Mouse (Mus musculus): ENCODE measurements around the gene Spag5. TPM values are rescaled to one million over a fixed set of nuclear protein-coding genes. Genes with fewer than 3 reads are reported as not detected.

The Spag5 gene
- total and polyA plus RNA-seq, 2 experiments from 2014 or later = 9.1 to 26.7 TPM

DNA sequence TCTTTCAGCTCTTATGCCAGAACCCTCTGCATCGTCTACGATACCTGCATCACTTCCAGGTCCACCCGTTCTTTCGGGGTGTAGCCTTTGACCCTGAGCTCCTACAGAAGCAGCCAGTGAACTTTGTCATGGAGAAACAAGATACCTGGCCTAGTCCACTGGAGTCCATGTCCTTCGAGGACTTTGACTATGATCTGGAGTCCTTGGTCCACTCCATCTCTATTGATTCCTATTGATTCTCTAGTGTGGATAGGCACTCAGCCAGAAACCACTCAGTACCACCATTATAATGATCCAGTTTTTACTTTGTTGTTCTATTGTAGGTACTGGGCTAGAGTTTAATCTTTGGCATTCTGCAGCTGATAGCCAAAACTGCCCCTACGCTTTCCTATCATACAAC, 6.7 kb upstream of the Spag5 start:
- no peak overlapping the region for H3K9ac ChIP-seq (replicated peaks; ENCODE audit: low read length)
- H3K4me2 ChIP-seq (ENCODE audit: low read depth, low read length) = no peak overlapping the region
- H3K9me3 ChIP-seq (ENCODE audit: low read length) = no peaks in the 10 kb centered on the region
- no peak overlapping the region for H3K27ac ChIP-seq
- no peak for DNase-seq (ENCODE audit: low spot score)
- no peaks in the 10 kb centered on the region for H3K4me1 ChIP-seq (ENCODE audit: insufficient read depth, low read length)
- TF ChIP-seq CTCF (IDR thresholded peaks at IDR 0.05; ENCODE audit: low read depth) = no peak
- ATAC-seq = no peak
- no peaks in the 10 kb centered on the region for H3K27me3 ChIP-seq (ENCODE audit: insufficient read depth, low read length)
- H3K36me3 ChIP-seq (ENCODE audit: insufficient read depth, low read length) = peaks cover 15% of the 10 kb centered on the region; the same call in 1 of the 2 replicates
- no peak overlapping the region for H3K4me3 ChIP-seq (ENCODE audit: low read length)
- 97% methylated on average over 6 of the region's 6 CpGs for WGBS

DNA sequence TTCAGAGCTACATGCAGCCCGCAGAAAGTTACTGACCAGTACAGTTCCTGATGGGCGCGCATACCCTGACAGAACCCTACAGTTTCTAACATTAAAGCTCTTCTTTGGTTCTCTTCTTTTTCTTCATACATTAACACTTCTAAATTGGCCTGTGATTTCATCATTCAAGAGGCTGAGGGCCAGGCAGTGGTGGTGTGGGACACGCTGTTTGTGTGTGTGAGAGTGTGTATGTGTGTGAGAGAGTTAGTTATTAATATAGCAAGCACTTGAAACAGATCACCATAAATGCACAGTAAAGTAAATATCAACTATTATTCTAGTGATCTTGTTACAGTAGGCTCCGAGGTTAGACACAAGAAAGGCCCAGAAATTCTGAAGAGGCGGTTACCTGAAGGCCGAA, 412 bp upstream of the Spag5 start:
- H3K9me3 ChIP-seq (ENCODE audit: low read length) = no peaks in the 10 kb centered on the region
- H3K4me2 ChIP-seq (ENCODE audit: low read depth, low read length) = peak overlapping the region; percentile 100
- no peak for TF ChIP-seq CTCF (IDR thresholded peaks at IDR 0.05; ENCODE audit: low read depth)
- ATAC-seq (peak; percentile 8; the same call in 1 of the 2 replicates), DNase-seq (ENCODE audit: low spot score) (no peak)
- H3K27ac ChIP-seq = peak overlapping the region; percentile 38
- 0 out of 2 replicates have a peak, but pooled peaks cover 3% of the 10 kb centered on the region for H3K4me1 ChIP-seq (ENCODE audit: insufficient read depth, low read length)
- peak overlapping the region; percentile 65 for H3K4me3 ChIP-seq (ENCODE audit: low read length)
- no peaks in the 10 kb centered on the region for H3K27me3 ChIP-seq (ENCODE audit: insufficient read depth, low read length)
- H3K9ac ChIP-seq (replicated peaks; ENCODE audit: low read length) = peak overlapping the region; percentile 47; the same call in 1 of the 2 replicates
- 68% methylated on average over 7 of the region's 7 CpGs for WGBS
- H3K36me3 ChIP-seq (ENCODE audit: insufficient read depth, low read length) = no peaks in the 10 kb centered on the region

DNA sequence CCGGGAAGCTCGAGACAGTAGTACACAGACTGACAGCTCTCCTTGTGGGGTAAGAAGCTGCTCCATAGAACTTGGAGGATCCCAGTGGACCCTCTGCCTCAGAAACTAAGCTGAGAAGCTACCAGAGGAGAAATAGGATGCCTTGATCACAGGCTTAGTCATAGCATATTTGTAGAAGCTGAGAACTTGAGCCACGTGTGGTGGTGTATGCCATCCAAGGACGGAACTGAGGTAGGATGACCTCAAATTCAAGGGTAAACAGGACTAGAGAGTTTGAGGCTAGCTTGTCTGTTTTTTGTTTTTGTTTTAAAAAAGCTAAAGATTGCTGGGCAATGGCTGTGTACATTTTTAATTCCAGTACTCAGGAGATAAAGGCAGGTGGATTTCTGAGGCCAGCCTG, 3.9 kb downstream of the Spag5 start:
- ATAC-seq = no peak
- Histone ChIP-seq H3K9me3 (ENCODE audit: low read length) (no peaks in the 10 kb centered on the region), H3K4me1 (ENCODE audit: insufficient read depth, low read length) (0 out of 2 replicates have a peak, but pooled peaks cover 3% of the 10 kb centered on the region), H3K4me2 (ENCODE audit: low read depth, low read length) (no peak overlapping the region), H3K4me3 (ENCODE audit: low read length) (no peak overlapping the region), H3K9ac (replicated peaks; ENCODE audit: low read length) (no peak overlapping the region), H3K27ac (no peak overlapping the region), H3K36me3 (ENCODE audit: insufficient read depth, low read length) (no peaks in the 10 kb centered on the region), H3K27me3 (ENCODE audit: insufficient read depth, low read length) (no peaks in the 10 kb centered on the region)
- 92% methylated on average over 4 of the region's 4 CpGs for WGBS
- TF ChIP-seq CTCF (IDR thresholded peaks at IDR 0.05; ENCODE audit: low read depth) = no peak
- no peak for DNase-seq (ENCODE audit: low spot score)

DNA sequence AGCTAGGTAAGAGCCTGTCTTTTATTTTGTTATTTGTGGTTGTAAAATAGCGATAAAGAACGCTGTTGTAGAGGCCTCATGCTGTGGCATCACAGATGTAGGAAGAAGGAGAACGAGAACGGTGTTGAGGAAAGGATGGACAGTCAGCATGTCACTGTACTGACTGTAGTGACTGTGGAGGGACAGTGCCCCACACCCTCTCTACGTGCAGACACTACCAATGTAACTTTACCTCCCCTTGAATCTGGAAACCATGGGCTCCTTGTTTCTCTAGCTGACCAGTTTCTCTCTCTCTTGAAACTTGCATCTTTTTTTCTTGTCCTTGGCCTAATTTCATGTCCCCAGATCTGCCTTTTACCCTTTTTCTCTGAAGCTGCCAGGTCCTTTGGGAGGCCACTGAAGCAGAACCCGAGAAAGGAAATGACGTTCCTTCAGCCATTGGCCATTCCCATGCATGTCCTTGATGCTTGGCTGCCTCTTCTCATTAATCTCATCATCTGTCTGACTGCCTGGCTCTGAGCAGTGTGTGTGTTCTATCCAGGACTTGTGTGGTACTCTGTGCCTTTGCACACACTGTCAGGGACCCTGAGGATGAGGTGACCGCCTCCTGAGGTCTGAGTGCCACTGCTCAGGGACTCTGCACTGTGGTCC, 9.7 kb downstream of the Spag5 start:
- H3K4me2 ChIP-seq (ENCODE audit: low read depth, low read length) = no peak overlapping the region
- peak; percentile 56 for DNase-seq (ENCODE audit: low spot score)
- H3K27me3 ChIP-seq (ENCODE audit: insufficient read depth, low read length) = no peaks in the 10 kb centered on the region
- no peaks in the 10 kb centered on the region for H3K36me3 ChIP-seq (ENCODE audit: insufficient read depth, low read length)
- H3K27ac ChIP-seq = peak overlapping the region; percentile 37; the same call in 1 of the 2 replicates
- TF ChIP-seq CTCF (IDR thresholded peaks at IDR 0.05; ENCODE audit: low read depth) = no peak
- no peaks in the 10 kb centered on the region for H3K4me1 ChIP-seq (ENCODE audit: insufficient read depth, low read length)
- ATAC-seq = peak; percentile 78; the same call in 1 of the 2 replicates
- no peak overlapping the region for H3K4me3 ChIP-seq (ENCODE audit: low read length)
- no peak overlapping the region for H3K9ac ChIP-seq (replicated peaks; ENCODE audit: low read length)
- WGBS = 75% methylated on average over 8 of the region's 8 CpGs
- no peaks in the 10 kb centered on the region for H3K9me3 ChIP-seq (ENCODE audit: low read length)

DNA sequence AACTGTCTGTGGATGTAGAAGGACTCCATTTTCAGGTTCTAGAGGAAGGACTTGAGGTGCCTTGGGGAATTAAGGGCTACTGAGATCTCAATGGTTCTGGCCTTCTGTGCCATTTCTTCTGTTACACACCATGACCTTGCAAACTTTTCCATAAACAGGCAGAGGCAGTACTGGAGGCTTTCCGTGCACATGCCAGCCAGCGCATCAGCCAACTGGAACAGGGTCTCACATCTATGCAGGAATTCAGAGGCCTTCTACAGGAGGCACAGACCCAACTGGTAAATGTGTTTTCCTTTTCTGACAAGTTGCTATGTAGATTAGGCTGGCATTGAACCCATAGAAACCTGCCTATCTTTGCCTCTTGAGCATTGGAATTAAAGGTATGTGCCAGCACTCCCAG, 12.3 kb downstream of the Spag5 start:
- 78% methylated on average over 2 of the region's 2 CpGs for WGBS
- TF ChIP-seq CTCF (IDR thresholded peaks at IDR 0.05; ENCODE audit: low read depth) = no peak
- no peak overlapping the region for H3K27ac ChIP-seq
- H3K4me3 ChIP-seq (ENCODE audit: low read length) = no peak overlapping the region
- no peaks in the 10 kb centered on the region for H3K9me3 ChIP-seq (ENCODE audit: low read length)
- ATAC-seq (no peak), DNase-seq (ENCODE audit: low spot score) (no peak)
- H3K4me2 ChIP-seq (ENCODE audit: low read depth, low read length) = no peak overlapping the region
- H3K36me3 ChIP-seq (ENCODE audit: insufficient read depth, low read length) = no peaks in the 10 kb centered on the region
- H3K27me3 ChIP-seq (ENCODE audit: insufficient read depth, low read length) = no peaks in the 10 kb centered on the region
- H3K4me1 ChIP-seq (ENCODE audit: insufficient read depth, low read length) = no peaks in the 10 kb centered on the region
- H3K9ac ChIP-seq (replicated peaks; ENCODE audit: low read length) = no peak overlapping the region

DNA sequence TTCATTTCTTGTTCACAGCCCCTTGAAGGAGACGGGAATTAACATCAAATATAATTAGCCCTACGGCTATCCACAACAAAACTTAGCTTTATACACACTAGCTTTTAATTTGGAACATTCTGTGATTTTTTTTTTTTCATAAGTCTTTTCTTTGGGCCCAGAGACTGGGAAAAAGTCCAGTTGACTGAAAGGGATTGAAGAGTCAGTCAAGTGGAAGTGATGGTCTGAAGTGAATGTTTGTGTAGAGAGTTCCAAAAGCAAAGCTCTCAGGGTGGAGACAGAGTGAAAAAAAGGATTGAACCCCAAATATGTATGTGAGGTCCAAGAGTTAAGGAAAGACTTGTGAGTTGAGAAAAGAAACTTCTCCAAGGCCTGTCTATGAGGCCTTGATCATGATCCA, 17.1 kb downstream of the Spag5 start:
- H3K4me2 ChIP-seq (ENCODE audit: low read depth, low read length) = no peak overlapping the region
- DNase-seq (ENCODE audit: low spot score) (peak; percentile 36), ATAC-seq (no peak)
- no peaks in the 10 kb centered on the region for H3K36me3 ChIP-seq (ENCODE audit: insufficient read depth, low read length)
- WGBS = 69% methylated on average over 2 of the region's 2 CpGs
- no peak for TF ChIP-seq CTCF (IDR thresholded peaks at IDR 0.05; ENCODE audit: low read depth)
- H3K4me1 ChIP-seq (ENCODE audit: insufficient read depth, low read length) = no peaks in the 10 kb centered on the region
- no peaks in the 10 kb centered on the region for H3K9me3 ChIP-seq (ENCODE audit: low read length)
- no peak overlapping the region for H3K4me3 ChIP-seq (ENCODE audit: low read length)
- no peak overlapping the region for H3K9ac ChIP-seq (replicated peaks; ENCODE audit: low read length)
- H3K27ac ChIP-seq = peak overlapping the region; percentile 48; the same call in 1 of the 2 replicates
- H3K27me3 ChIP-seq (ENCODE audit: insufficient read depth, low read length) = no peaks in the 10 kb centered on the region
